Mouse (Mus musculus): ENCODE results near the gene Gabbr2.

- TF ChIP-seq TAL1 (IDR thresholded peaks at IDR 0.05; ENCODE audit: low read length) (no peak), GATA1 (IDR thresholded peaks at IDR 0.05; ENCODE audit: low read length) (no peak)
These were observed 75.7 kb downstream of the Gabbr2 start for GRCm38 (mm10) chr4:46915934-46916333.

Data from erythroblast, embryonic 14.5 days (primary cell).